Mouse (Mus musculus) gastrocnemius, postnatal 36 days (tissue): Measurements from ENCODE around the gene Evl. TPM values are rescaled to one million over a fixed set of nuclear protein-coding genes. Genes with fewer than 3 reads are reported as not detected.

Experiments
- DNase-seq, 2 experiments: peaks; one replicate each; pipeline ENCODE4 v3.0.0; 2022
- intact Hi-C: fragments of 180-260 bp; cut with DNase I; formaldehyde crosslinking; loops from one replicate; pipeline ENCODE4 v1.15.1; 2025
- total RNA-seq, 2 experiments: library from RNA; stranded (reverse); gene quantifications; 2 replicates each; pipeline ENCODE4 v1.2.3; 2021

The Evl gene
- total RNA-seq, 2 experiments from 2014 or later = 11.5 to 16.7 TPM

GRCm38 (mm10) chr12:108579156-108579871 is 24.8 kb downstream of the Evl start:
- intact Hi-C loops = no loop called here
- DNase-seq = no peak

GRCm38 (mm10) chr12:108583775-108584174 is 29.3 kb downstream of the Evl start:
- intact Hi-C loops = no loop called here
- DNase-seq = no peak

- DNase-seq = no peak
- intact Hi-C loops = no loop called here
Measured at GRCm38 (mm10) chr12:108590131-108590530, 35.6 kb downstream of the Evl start.

GRCm38 (mm10) chr12:108591586-108591985 is 37.1 kb downstream of the Evl start:
- DNase-seq = no peak
- intact Hi-C loops = no loop called here

DNA sequence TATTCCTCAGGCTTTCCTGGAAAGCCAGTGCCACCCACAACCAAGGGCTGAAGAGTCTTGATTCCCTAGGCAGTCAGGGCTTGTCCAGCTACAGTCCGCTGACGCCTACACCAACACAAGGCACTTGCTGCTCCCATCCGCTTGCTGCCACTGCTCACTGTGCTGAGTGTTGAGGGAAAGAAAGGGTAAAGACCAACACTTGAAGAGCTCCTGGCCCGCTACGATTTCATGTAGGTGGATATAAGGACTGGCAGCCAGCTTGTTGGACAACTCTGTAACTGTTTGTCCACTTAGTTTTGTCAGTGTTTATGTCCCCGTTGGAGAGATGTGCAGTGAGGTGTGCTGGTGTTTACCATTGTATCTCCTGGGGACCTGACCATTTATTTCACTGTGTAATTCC is 38.3 kb downstream of the Evl start:
- intact Hi-C loops = no loop called here
- DNase-seq = no peak

DNA sequence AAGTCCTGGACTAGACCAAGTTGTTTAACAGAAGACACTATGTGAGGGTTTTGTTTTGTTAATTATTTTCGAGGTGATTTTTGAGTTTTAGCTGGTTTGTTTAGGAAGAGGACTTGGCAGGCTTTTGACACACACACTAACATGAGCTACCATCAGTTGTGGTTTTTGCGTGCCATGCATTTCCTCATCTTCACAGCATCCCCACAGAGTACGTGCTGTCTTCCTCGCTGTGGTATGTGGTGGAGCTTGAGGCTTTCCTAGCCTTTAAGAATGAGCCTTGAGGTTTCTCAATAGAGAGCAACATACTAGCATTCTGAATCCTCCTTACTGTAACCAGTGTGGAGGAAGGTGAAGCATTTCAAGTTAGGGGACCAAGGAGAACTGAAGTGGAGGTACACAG is 46.3 kb downstream of the Evl start:
- intact Hi-C loops = no loop called here
- DNase-seq = no peak

- DNase-seq = no peak
- intact Hi-C loops = no loop called here
Measured at GRCm38 (mm10) chr12:108601326-108601725, 46.8 kb downstream of the Evl start.

DNA sequence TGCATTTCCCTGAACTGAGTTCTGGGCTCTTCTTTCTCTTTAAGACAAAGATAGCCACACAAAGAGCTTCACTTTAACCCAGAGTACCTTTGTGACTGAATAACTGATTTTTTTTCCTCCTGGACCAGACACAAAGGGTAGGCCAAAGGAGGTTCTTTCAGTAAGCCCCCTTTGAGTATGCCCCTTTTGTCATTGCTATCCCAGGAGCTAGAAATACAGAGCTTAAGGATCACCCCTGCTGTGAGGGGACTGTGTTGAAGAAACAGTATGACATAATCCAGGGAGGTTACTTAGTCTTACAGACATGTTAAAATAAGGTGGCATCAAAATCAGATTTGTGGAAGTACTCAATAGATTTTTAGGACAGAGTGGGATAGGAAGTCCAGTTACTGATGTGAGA is 50.0 kb downstream of the Evl start:
- intact Hi-C loops = no loop called here
- no peak for DNase-seq

- intact Hi-C loops = no loop called here
- DNase-seq = no peak
Measured at GRCm38 (mm10) chr12:108605521-108606281, 51.2 kb downstream of the Evl start.

- intact Hi-C loops = no loop called here
Measured at GRCm38 (mm10) chr12:108606321-108606720, 51.8 kb downstream of the Evl start.

GRCm38 (mm10) chr12:108609446-108609845 is 54.9 kb downstream of the Evl start:
- intact Hi-C loops = loop anchor here (2.0 kb wide), 1 partner anchor 19 kb away; no protein-coding TSS in a partner anchor
- DNase-seq = no peak

More at GRCm38 (mm10) chr12:108606321-108606720, 51.8 kb downstream of the Evl start:
- DNase-seq = no peak

GRCm38 (mm10) chr12:108610255-108610654 is 55.7 kb downstream of the Evl start:
- DNase-seq = no peak
- intact Hi-C loops = loop anchor here (5.0 kb wide), 1 partner anchor 42 kb away; no protein-coding TSS in a partner anchor

DNA sequence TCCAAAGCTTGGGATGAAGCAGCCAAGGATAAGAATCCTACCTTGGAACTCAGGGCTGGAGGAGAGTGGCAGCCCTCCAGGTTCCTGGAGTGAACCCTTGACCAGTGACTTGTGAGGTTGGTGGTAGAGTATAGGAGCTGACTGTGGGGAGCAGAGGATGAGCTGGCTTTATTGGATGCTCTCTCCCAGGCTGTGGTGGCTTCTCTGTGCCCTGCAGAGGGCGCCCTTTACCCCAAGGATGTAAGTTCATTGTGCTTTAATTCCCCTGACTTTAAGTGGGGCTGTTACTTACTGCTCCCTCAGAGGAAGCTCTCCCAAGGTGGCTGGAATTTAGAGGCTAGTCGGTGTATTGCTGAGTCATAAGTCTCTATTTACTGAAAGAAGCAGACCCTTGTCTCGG is 58.6 kb downstream of the Evl start:
- DNase-seq = peak; percentile 49 to 59
- intact Hi-C loops = loop anchor here (1.0 to 5.0 kb wide), 2 partner anchors 39 to 144 kb away; no protein-coding TSS in a partner anchor

GRCm38 (mm10) chr12:108617511-108617910 is 63.0 kb downstream of the Evl start:
- DNase-seq = no peak
- intact Hi-C loops = loop anchor here (5.0 kb wide), 1 partner anchor 55 kb away; no protein-coding TSS in a partner anchor

DNA sequence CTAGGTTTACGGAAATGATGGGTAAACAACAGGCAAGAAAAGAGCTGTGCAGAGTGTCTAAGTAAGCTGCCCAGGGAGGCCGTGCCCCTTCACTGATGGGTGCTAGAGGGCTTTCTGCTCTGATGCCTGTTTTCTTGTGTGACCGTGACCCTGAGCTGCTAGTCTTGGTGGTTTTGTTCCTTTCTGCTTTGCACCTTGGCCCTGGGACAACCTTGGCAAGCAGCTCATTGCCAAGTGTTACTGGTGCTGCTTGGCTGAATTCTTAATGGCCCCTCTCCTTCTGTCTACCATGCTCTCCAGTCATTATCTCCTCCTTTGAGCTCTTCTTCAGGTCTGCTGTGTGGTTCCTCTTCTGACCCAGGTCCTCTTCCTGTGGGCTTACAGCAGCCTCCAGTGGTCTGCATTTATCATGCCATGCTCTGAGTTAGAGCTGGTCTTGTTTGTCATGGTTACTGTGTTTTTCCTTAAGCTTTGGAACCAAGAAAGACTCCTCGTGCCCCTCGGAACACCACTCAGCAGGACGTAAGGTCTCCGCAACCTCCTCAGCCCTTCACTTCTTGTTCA is 65.4 kb downstream of the Evl start:
- intact Hi-C loops = loop anchor here (5.0 kb wide), 1 partner anchor 52 kb away; no protein-coding TSS in a partner anchor
- no peak for DNase-seq

DNA sequence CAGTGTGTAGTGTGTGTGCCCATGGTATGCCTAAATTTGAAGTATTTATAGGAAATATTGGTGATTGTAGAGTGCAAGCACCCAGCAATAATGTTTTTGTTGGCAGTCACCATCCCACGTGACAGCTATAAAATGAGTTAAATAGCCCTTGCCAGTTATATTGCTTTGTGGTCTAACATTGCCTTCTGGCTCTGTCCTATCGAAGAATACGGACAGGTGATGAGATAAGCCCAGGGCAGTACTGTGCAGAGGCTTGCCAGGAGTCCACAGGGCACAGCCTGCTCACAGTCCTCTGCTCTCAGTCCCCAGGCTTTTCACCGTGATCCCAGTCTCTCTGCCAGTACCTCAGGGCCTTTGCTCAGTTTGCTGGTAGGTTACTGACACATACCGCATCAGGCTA is 67.9 kb downstream of the Evl start:
- DNase-seq = no peak
- intact Hi-C loops = no loop called here

DNA sequence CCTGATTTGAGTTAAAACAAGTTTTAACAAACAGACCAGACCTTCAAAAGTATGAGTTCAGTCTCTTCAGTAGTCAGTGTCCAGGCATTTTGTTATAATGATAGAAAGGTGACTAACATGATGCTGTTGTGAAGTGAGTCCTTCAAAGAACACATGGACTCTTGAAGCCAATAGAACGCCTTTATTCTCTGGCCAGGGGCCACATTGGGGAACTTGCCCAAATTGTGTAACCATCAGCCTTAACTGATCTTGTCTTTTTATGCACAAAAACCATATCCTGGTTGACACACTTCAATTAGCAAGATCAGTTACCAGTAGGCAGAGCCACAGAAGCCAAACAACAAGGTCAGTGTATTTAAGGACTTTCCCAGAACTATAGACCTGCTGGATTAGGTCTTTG is 75.0 kb downstream of the Evl start:
- intact Hi-C loops = loop anchor here (2.0 kb wide), 1 partner anchor 21 kb away; no protein-coding TSS in a partner anchor

DNA sequence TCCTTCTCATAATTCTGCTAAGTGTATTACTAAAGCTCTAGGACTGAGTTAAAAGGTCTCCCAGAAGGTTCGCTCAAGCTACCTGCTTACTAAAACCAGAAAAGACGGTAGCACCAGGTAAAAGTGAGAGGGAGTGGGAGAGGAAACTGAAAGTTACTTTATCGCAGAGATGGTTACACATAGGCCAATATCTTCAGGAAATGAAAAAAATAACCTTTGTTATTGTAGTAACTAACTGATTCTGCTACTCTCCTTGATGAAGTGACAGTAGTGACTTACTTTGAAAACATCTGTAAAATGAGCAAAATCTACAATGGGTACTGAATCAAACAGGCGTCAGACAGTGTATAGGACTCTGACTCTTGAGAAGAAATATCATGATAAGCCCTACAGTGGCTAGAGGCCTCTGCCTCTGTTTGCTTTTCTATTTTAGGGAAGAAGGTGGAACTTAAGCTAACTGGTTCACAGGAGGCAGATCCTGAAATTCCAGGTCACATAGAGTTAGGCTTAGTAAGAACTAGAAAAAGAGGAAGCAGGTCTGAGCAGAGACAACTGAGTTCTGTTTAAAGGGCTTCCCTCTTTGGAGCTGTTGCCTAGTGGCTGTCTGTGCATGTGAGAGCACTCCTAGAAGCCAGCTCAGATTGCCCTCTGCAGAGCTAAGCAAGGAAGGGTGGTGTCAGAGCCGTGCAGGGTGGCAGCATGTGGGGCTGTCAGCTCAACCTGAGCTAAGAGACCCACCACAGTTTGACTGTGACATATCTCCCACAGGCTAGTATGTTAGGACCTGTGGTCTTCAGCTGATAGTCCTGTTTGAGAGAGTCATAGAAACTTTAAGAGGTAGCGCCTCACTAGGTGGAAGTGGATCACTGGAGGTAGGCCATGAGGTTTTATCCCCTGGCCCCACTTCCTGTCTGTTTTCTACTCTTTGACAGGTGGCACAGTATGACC is 76.5 kb downstream of the Evl start:
- no peak for DNase-seq
- intact Hi-C loops = no loop called here

More for the DNA sequence above, 75.0 kb downstream of the Evl start:
- no peak for DNase-seq

DNA sequence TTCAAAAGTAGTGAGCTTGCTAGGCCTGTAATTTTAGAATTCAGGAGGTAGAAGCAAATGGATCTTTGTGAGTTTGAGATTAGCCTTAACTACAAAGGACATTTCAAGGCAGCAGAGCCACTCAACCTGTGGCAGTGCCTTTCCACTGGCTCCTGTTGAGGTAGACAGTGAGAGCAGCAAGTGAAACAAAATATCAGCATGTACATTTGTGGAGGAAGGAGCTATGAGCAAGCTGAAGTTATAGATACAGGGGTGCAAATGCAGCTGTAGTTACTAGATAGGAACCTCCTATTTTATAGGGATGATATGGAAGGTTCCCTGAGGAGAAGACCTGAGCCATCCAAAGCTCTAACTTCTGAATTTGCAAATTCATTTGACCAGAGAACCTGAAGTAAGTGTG is 78.0 kb downstream of the Evl start:
- intact Hi-C loops = no loop called here
- DNase-seq = no peak

DNA sequence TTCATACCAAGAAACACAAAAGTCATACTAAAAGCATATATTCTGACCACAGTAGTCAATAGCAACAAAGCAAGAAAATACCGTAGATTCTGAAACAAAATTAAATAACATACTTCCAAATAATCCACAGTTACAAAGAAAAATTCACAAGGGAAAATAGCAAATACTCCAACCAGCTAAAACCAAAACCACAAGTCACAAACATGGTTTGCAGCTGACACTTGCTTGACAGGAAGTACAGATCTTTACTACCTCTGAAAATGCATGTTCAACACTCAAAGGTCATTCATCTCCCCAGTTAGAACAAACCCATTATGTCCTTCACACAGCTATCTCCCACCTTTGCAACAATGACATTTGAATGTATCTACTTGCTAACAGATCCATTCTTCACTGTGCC is 79.5 kb downstream of the Evl start:
- DNase-seq = no peak
- intact Hi-C loops = no loop called here
